Mouse (Mus musculus) forebrain, embryonic 10.5 days (tissue): ENCODE results near the gene Npsr1. TPM values are rescaled to one million over a fixed set of nuclear protein-coding genes. Genes with fewer than 3 reads are reported as not detected.

Experiments used
- DNase-seq: peaks from one replicate; pipeline ENCODE4 v3.0.0-alpha.2; 2017; ENCODE audit warnings: low spot score; ENCODE audit errors: extremely low spot score
- H3K27ac ChIP-seq: fragments of 300-500 bp; sonication (generic); 2 replicates; pipeline ENCODE4 v1.5.1; 2016; ENCODE audit warnings: mild to moderate bottlenecking
- H3K27me3 ChIP-seq: fragments of 300-500 bp; sonication (generic); 2 replicates; pipeline ENCODE4 v1.6.1; 2016; ENCODE audit warnings: mild to moderate bottlenecking; ENCODE audit not compliant: poor library complexity, severe bottlenecking
- H3K36me3 ChIP-seq: fragments of 300-500 bp; sonication (generic); replicated peaks from 2 replicates; pipeline ENCODE4 v1.6.1; 2016; ENCODE audit warnings: mild to moderate bottlenecking, moderate library complexity
- H3K4me1 ChIP-seq: fragments of 300-500 bp; sonication (generic); 2 replicates; pipeline ENCODE4 v1.6.1; 2016
- H3K4me3 ChIP-seq: fragments of 300-500 bp; sonication (generic); 2 replicates; pipeline ENCODE4 v1.5.1; 2016; ENCODE audit warnings: mild to moderate bottlenecking, moderate library complexity
- H3K9me3 ChIP-seq: fragments of 300-500 bp; sonication (generic); 2 replicates; pipeline ENCODE4 v1.6.1; 2016; ENCODE audit warnings: mild to moderate bottlenecking, moderate library complexity
- WGBS: fragments of 180-500 bp; shearing (Covaris S2); methylation state at CpG from one replicate; pipeline ENCODE4 v1.1.7; 2016; 5-methylcytosine and 5-hydroxymethylcytosine counted together
- polyA plus RNA-seq: library from polyadenylated mRNA; unstranded; fragments of >200 nt; fragmentation: Nextera tagmentation; extraction: Ambion mirVana; gene quantifications from 2 replicates; pipeline ENCODE4 v1.2.1, GENCODE M21; 2016

The Npsr1 gene
- polyA plus RNA-seq, 1 experiment from 2014 or later = not detected

DNA sequence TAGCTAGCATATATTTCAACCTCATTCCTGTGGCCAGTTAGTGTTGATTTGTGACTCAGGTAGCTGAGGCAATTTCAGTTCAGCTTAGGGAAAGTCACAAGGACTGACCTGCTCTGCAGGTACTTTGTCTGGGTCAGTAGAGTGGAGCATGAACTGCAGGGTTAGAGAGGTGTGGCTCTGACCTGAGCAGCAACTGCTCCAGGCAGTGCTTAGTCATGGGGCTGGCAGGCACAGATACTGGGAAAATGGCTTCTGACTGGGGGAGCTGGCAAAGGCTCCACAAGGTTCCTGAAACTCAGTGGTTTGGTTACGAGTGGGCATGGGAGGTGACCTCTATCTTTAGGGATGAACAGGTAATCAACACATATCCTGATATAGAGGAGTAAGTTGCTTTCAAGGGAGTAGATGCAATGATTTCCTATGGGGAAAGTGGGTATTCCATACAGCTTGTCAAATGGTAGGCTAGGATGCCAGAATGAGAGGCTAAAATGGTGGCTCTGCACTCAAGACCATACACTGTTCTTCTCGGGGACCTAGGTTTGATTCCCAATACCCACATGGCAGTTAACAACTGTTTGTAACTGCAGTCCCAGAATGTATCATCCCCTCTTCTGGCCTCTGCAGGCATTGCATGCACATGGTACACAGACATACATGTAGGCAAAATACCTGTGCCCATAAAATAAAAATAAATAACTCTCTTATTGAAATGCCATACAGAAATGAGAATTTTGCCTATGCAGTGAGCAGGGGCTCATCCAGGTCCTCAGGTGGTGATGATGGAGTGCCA lies 182.9 kb downstream of the Npsr1 start:
- WGBS = 91% methylated on average over 2 of the region's 2 CpGs

DNA sequence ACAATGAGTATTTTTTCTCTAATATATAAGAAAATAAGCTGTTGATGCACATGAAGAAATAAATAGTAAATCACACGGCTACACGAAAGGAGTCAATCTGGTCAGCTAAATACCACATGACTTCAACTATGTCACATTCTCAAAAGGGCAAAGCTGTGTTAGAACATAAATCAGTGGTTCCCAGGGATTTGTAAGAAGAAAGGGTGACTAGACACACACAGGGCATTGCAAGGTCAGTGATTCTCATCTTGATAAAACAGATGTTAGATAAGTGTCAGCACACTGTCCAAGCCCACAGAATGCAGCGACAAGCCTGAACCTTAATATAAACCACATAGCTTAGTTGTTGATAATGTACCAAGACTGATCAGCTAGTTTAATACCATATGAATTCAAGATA lies 184.8 kb downstream of the Npsr1 start:
- no peak overlapping the region for H3K27ac ChIP-seq
- DNase-seq = no peak
- no peaks in the 10 kb centered on the region for H3K4me1 ChIP-seq
- no peaks in the 10 kb centered on the region for H3K27me3 ChIP-seq
- H3K36me3 ChIP-seq = no peaks in the 10 kb centered on the region
- no peaks in the 10 kb centered on the region for H3K9me3 ChIP-seq
- H3K4me3 ChIP-seq = no peak overlapping the region
- 91% methylated on average over 3 of the region's 3 CpGs for WGBS

More for the DNA sequence above, 182.9 kb downstream of the Npsr1 start:
- no peak overlapping the region for H3K27ac ChIP-seq
- H3K36me3 ChIP-seq = no peaks in the 10 kb centered on the region
- no peak overlapping the region for H3K4me3 ChIP-seq
- H3K9me3 ChIP-seq = peaks cover 4% of the 10 kb centered on the region; the same call in 1 of the 2 replicates
- no peaks in the 10 kb centered on the region for H3K4me1 ChIP-seq
- DNase-seq = no peak
- no peaks in the 10 kb centered on the region for H3K27me3 ChIP-seq

DNA sequence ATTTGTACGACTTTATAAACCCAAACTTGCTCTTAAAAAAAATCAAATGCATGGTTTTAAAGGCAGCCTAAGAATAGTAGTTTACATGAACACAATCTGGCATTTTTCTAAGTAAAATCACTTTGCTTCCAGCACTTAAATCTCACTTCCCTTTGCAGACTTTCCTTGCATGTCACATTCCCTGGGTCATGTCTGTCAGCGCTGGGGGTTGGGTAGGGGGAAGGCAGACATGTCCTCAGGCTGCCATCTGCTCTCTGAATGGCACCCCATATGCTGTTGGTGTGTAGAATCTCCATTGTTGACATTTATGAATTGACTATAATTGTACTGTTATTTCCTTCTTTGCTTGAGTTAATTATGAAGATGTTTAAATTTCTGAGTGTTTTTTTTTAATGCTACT lies 185.3 kb downstream of the Npsr1 start:
- WGBS = 80% methylated on average over 2 of the region's 2 CpGs

DNA sequence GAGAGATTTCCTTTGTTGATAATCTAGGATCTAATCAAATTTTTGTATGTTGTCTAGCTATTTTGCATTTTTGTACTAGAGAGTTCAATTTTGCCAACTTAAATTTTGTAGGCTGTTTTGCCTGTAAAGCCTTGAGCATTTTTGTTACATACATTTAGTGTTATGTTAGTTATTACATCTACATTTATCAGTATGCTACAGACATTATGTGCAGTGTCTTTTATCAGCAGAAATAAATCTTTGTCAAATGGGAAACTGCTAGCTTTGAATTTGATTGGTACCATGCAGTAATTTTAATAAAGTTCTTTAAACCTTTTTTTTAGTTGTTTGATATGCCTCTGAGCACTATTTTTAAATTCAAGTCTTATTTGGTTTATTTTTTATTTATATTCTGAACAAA lies 185.7 kb downstream of the Npsr1 start:
- no peaks in the 10 kb centered on the region for H3K27me3 ChIP-seq
- no peak overlapping the region for H3K27ac ChIP-seq
- no peak for DNase-seq
- H3K36me3 ChIP-seq = no peaks in the 10 kb centered on the region
- H3K4me1 ChIP-seq = no peaks in the 10 kb centered on the region
- no peaks in the 10 kb centered on the region for H3K9me3 ChIP-seq
- no peak overlapping the region for H3K4me3 ChIP-seq

More for the DNA sequence above, 185.3 kb downstream of the Npsr1 start:
- no peak for DNase-seq
- Histone ChIP-seq H3K27me3 (no peaks in the 10 kb centered on the region), H3K27ac (no peak overlapping the region), H3K9me3 (no peaks in the 10 kb centered on the region), H3K4me1 (no peaks in the 10 kb centered on the region), H3K4me3 (no peak overlapping the region), H3K36me3 (no peaks in the 10 kb centered on the region)

DNA sequence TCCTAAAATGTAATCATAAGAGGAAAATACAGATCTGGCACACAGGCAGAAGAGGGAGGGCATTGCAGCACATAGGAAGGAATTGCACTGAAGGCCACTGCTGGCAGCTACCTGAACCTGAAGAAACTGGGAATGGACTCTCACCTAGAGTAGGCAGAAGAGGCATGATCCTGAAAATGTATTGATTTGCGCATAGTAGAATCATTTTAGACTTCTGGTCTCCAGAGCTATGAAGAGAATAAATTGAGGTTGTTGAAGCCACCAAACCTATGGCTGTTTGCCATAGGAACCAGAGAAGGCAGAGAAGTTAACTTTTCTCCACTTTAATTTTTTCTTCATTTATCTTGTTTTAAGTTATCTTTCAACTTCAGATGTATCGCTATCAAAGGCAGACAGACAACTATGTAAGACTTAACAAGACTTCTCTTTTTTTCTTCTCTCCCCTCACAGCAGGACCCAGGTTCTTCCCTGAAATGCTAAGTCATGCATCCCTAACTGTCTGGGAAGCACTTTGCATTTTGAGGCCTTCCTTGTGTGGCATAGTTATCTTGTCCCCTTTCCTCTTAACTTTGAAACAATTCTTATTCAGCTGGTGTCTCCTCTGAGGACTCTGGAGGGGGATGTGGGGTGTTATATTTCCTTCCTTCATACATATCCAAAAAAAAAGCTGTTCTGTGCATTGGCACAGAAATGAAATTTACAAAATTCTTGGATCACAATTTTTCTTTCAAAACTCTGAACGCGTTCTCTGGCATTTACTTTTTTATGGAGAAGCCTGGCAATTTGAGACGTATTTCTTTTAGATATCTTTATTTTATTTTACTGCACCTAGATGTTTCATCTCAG lies 186.7 kb downstream of the Npsr1 start:
- Histone ChIP-seq H3K9me3 (no peaks in the 10 kb centered on the region), H3K4me1 (no peaks in the 10 kb centered on the region), H3K4me3 (no peak overlapping the region), H3K27me3 (no peaks in the 10 kb centered on the region), H3K36me3 (no peaks in the 10 kb centered on the region), H3K27ac (no peak overlapping the region)
- 92% methylated on average over 5 of the region's 5 CpGs for WGBS
- no peak for DNase-seq

DNA sequence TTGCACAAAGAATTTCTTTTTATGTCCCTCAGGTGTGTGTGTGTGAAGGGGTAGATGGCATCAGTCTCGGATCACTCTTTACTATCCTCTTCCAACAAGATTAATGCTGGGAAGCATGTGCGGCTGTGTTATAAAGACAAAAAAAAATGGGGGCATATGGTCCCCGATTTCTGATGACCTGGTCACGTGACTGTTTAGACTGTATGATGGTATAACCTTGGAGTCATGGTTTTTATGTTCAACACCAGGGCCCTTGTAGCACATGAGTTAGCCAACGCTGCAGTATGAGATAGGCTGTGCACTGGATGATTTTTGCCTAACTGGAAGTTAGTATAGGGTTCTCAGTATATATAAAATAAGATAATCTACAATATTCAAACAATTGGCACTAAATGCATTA lies 187.6 kb downstream of the Npsr1 start:
- H3K4me1 ChIP-seq = no peaks in the 10 kb centered on the region
- no peaks in the 10 kb centered on the region for H3K36me3 ChIP-seq
- 93% methylated on average over 5 of the region's 5 CpGs for WGBS
- H3K4me3 ChIP-seq = no peak overlapping the region
- DNase-seq = no peak
- 0 out of 2 replicates have a peak, but pooled peaks cover under 1% of the 10 kb centered on the region for H3K27me3 ChIP-seq
- no peaks in the 10 kb centered on the region for H3K9me3 ChIP-seq
- no peak overlapping the region for H3K27ac ChIP-seq

DNA sequence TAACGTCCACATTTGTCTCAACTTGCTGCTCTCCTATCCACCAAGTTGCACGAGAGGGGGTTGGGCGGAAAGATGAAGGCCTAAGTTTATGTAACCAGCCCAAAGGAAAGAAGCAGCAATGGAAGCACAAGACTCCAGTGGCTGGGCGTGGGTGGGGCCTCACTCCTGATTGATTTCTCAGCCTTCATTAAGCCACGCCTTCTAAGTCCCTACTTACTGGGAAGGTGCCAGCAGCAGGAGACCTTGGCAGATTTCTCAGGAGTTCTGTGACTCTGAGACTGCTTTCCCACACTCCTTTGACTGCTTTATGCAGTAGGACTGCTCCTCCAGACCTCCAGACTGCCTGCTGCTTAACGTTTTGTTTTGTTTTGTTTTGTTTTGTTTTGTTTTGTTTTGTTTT lies 193.6 kb downstream of the Npsr1 start:
- WGBS = 43% methylated on average over 6 of the region's 6 CpGs
- no peaks in the 10 kb centered on the region for H3K36me3 ChIP-seq
- no peak for DNase-seq

DNA sequence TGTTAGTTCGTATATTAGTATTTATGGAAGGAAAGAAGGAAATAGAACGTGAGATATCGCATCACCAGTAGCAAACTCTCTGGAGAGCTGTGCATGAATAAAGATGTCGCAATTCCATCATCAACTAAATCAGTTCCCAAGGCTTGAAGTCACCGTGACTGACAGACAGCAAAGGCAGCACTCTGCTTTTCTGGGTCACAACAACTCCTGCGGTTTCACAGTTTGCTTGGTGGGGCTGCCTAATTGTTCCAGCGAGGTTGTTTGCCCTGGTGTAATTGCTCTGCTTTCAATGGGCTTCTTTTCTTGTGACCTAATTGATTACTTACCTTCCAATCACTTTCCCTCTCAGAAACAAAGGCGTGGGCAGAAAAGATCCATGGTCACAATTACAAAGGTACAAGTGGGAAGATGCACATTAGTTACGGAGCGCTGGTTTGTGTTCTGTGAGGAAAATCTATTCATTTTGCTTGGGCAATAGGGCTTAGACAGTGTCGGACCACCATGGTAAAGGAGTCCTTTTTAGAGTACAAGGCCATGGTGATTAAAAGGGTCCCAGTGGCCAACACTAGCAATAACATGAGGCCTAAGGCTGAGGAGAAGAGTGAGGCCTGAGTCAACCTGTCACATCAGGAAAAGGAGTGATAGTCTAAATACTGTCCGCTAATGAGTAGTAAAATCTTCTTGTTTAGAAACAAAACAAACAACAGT lies 195.6 kb downstream of the Npsr1 start:
- WGBS = 49% methylated on average over 12 of the region's 12 CpGs
- H3K36me3 ChIP-seq = no peaks in the 10 kb centered on the region
- peaks cover 28% of the 10 kb centered on the region for H3K27me3 ChIP-seq
- no peak overlapping the region for H3K27ac ChIP-seq
- no peaks in the 10 kb centered on the region for H3K9me3 ChIP-seq
- H3K4me3 ChIP-seq = no peak overlapping the region
- peaks cover 12% of the 10 kb centered on the region for H3K4me1 ChIP-seq
- no peak for DNase-seq

More for the DNA sequence above, 193.6 kb downstream of the Npsr1 start:
- H3K4me1 ChIP-seq = peaks cover 12% of the 10 kb centered on the region
- no peak overlapping the region for H3K4me3 ChIP-seq
- no peaks in the 10 kb centered on the region for H3K9me3 ChIP-seq
- no peak overlapping the region for H3K27ac ChIP-seq
- H3K27me3 ChIP-seq = peaks cover 28% of the 10 kb centered on the region

DNA sequence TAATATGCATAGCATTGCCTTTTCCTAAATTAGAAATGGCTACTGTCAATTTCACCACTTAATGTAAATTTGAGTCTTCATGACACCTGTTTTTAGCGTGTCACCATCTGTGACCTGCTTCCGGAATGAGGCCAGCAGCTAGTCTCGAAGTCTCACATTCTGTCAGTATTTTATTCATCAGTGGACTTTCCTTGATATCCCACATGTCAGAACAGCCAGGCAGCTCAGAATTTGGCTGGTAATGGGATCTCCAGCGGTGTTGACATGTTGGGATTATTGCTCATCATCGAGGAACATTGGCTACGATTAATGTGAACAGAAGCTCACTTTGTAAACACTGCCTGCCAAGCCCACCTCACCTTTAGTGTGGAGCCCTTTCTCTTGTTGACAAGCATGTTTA lies 205.1 kb downstream of the Npsr1 start:
- no peaks in the 10 kb centered on the region for H3K36me3 ChIP-seq
- H3K27ac ChIP-seq = no peak overlapping the region
- no peaks in the 10 kb centered on the region for H3K9me3 ChIP-seq
- H3K4me3 ChIP-seq = no peak overlapping the region
- H3K27me3 ChIP-seq = peaks cover 5% of the 10 kb centered on the region; the same call in 1 of the 2 replicates
- peaks cover 11% of the 10 kb centered on the region for H3K4me1 ChIP-seq
- WGBS = 94% methylated on average over 6 of the region's 6 CpGs
- no peak for DNase-seq

DNA sequence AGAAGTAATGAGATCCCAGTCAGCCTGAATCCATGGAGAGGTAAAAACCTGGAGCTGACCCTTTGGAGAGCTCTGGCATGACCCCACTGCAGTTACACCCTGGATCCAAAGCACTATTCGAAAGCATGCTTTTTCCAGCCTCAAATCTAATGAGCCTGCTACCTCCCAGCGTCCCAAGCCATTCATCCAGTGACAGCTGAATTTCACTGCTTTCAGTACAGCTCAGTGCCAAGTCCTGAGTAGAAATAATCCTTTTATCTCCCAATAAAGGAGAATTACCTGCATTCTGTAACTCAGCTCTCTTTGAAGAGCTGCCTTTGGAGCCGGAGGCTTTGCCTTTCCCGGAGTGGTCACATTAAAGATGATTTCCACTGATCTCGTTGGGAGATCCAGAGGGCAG lies 209.2 kb downstream of the Npsr1 start:
- Histone ChIP-seq H3K9me3 (no peaks in the 10 kb centered on the region), H3K36me3 (no peaks in the 10 kb centered on the region), H3K4me1 (peaks cover 11% of the 10 kb centered on the region), H3K4me3 (no peak overlapping the region), H3K27me3 (peaks cover 5% of the 10 kb centered on the region; the same call in 1 of the 2 replicates), H3K27ac (no peak overlapping the region)
- 27% methylated on average over 5 of the region's 5 CpGs for WGBS
- no peak for DNase-seq

DNA sequence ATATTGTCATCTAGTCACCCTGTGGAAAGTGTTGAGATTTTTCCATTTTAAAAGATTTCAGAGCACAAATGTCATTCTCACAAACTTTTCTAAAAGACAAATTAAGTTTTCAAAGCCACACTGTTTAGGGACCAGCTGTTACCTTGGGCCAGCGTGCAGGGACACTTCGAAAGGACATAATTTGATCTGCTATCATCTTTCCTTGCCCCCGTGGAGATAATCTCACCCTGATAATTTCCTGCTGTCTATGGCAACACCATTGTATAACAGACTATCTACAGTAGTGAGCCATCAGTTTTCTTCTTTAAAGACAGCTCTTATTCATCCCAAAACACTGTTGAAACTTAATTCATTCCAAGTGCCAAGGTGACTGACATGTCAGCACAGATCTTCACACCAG lies 209.6 kb downstream of the Npsr1 start:
- 53% methylated on average over 3 of the region's 3 CpGs for WGBS
- Histone ChIP-seq H3K4me1 (peaks cover 11% of the 10 kb centered on the region), H3K27me3 (peaks cover 5% of the 10 kb centered on the region; the same call in 1 of the 2 replicates), H3K27ac (no peak overlapping the region), H3K9me3 (no peaks in the 10 kb centered on the region), H3K4me3 (no peak overlapping the region), H3K36me3 (no peaks in the 10 kb centered on the region)
- DNase-seq = no peak

DNA sequence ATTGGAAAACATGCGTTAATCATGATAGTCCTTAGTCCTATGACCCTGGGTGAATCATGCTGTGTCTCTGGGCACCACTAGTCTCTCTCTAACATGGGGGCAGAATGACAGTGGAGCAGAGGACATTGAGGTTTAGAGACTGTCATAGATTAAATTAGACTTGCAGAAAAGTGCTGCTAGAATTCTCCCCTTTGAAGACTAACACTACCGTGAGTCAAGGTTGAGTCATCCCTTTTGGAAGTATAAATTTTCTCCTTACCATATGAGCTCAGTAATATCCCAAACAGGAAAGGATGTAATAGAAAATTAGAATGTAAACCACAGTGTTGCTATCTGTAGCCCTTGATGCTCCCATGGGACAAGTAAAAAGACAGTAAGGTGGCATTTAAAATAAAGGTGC lies 218.0 kb downstream of the Npsr1 start:
- Histone ChIP-seq H3K4me3 (no peak overlapping the region), H3K27ac (no peak overlapping the region), H3K9me3 (no peaks in the 10 kb centered on the region), H3K4me1 (no peaks in the 10 kb centered on the region), H3K36me3 (no peaks in the 10 kb centered on the region), H3K27me3 (no peaks in the 10 kb centered on the region)
- 97% methylated on average over 2 of the region's 2 CpGs for WGBS
- no peak for DNase-seq
